Mouse (Mus musculus) liver, embryonic 14.5 days (tissue): ENCODE data around the gene Vmn1r1. TPM values are rescaled to one million over a fixed set of nuclear protein-coding genes. Genes with fewer than 3 reads are reported as not detected.

Experiments used
- ATAC-seq: fragments of 200-750 bp; cut with Nextera tagmentation; 2 replicates; pipeline ENCODE4 v1.8.0; 2017; ENCODE audit warnings: moderate number of reproducible peaks, mild to moderate bottlenecking, moderate library complexity; ENCODE audit not compliant: insufficient read depth
- DNase-seq, 3 experiments: peaks; one replicate each; pipeline ENCODE4 v3.0.0-alpha.2; 2012 to 2013; ENCODE audit warnings: low read depth in 3 of 3, low spot score in 3 of 3
- H3K27ac ChIP-seq: fragments of 300-500 bp; sonication (generic); 2 replicates; pipeline ENCODE4 v1.5.1; 2014; ENCODE audit warnings: moderate library complexity, mild to moderate bottlenecking, control low read depth, inconsistent platforms
- H3K27me3 ChIP-seq: fragments of 300-500 bp; sonication (generic); 2 replicates; pipeline ENCODE4 v1.6.1; 2014; ENCODE audit warnings: mild to moderate bottlenecking, low read length, moderate library complexity; ENCODE audit not compliant: control insufficient read depth, insufficient read depth
- H3K36me3 ChIP-seq: fragments of 300-500 bp; sonication (generic); replicated peaks from 2 replicates; pipeline ENCODE4 v1.6.1; 2014; ENCODE audit warnings: low read depth; ENCODE audit not compliant: control insufficient read depth, insufficient read depth
- H3K4me1 ChIP-seq, 2 experiments: fragments of 200-500 bp in 1 of 2; fragments of 300-500 bp in 1 of 2; sonication (generic) in 1 of 2; replicated peaks; 2 replicates each; pipeline ENCODE4 v1.6.1; 2012 to 2014; ENCODE audit warnings: antibody characterized with exemption in 1 of 2, inconsistent platforms in 1 of 2, low read length in 1 of 2; ENCODE audit not compliant: control insufficient read depth in 2 of 2, insufficient read depth in 2 of 2
- H3K4me2 ChIP-seq: fragments of 300-500 bp; sonication (generic); 2 replicates; pipeline ENCODE4 v1.6.1; 2014; ENCODE audit warnings: low read depth, mild to moderate bottlenecking, control low read depth, moderate library complexity
- H3K4me3 ChIP-seq, 2 experiments: fragments of 200-500 bp in 1 of 2; fragments of 300-500 bp in 1 of 2; sonication (generic) in 1 of 2; 2 replicates each; pipeline ENCODE4 v1.5.1; 2012 to 2014; ENCODE audit warnings: low read depth in 2 of 2, low read length in 2 of 2, mild to moderate bottlenecking in 2 of 2, control low read depth in 1 of 2, inconsistent platforms in 1 of 2, moderate library complexity in 1 of 2; ENCODE audit not compliant: insufficient read depth in 1 of 2
- H3K9ac ChIP-seq: fragments of 300-500 bp; sonication (generic); replicated peaks from 2 replicates; pipeline ENCODE4 v1.6.1; 2014; ENCODE audit warnings: mild to moderate bottlenecking, control low read depth, moderate library complexity
- H3K9me3 ChIP-seq: fragments of 300-500 bp; sonication (generic); 2 replicates; pipeline ENCODE4 v1.6.1; 2016; ENCODE audit warnings: low read length, mixed read lengths; ENCODE audit not compliant: control insufficient read depth
- CTCF ChIP-seq: IDR thresholded peaks from 2 replicates; pipeline ENCODE4 v1.5.1; 2016; ENCODE audit warnings: antibody characterized with exemption, low read depth, control low read depth
- EP300 ChIP-seq: IDR thresholded peaks from 2 replicates; pipeline ENCODE4 v1.6.1; 2016; ENCODE audit warnings: antibody characterized with exemption, low read depth
- WGBS: fragments of 180-500 bp; shearing (Covaris S2); extraction: QIAGEN DNeasy Blood & Tissue Kit; methylation state at CpG from one replicate; pipeline ENCODE4 v1.1.7; 2014; ENCODE audit not compliant: insufficient replicate concordance; 5-methylcytosine and 5-hydroxymethylcytosine counted together
- polyA plus RNA-seq, 2 experiments: library from polyadenylated mRNA; depleted of rRNA in 1 of 2; stranded (reverse) in 1 of 2; unstranded in 1 of 2; fragments of >200 nt; fragmentation: Nextera tagmentation in 1 of 2; extraction: Ambion mirVana in 1 of 2; gene quantifications; 2 replicates each; pipeline versions ENCODE4 v1.2.1 to v1.2.3; 2012 to 2014

Vmn1r1 gene
- polyA plus RNA-seq, 2 experiments, result not detected

DNA sequence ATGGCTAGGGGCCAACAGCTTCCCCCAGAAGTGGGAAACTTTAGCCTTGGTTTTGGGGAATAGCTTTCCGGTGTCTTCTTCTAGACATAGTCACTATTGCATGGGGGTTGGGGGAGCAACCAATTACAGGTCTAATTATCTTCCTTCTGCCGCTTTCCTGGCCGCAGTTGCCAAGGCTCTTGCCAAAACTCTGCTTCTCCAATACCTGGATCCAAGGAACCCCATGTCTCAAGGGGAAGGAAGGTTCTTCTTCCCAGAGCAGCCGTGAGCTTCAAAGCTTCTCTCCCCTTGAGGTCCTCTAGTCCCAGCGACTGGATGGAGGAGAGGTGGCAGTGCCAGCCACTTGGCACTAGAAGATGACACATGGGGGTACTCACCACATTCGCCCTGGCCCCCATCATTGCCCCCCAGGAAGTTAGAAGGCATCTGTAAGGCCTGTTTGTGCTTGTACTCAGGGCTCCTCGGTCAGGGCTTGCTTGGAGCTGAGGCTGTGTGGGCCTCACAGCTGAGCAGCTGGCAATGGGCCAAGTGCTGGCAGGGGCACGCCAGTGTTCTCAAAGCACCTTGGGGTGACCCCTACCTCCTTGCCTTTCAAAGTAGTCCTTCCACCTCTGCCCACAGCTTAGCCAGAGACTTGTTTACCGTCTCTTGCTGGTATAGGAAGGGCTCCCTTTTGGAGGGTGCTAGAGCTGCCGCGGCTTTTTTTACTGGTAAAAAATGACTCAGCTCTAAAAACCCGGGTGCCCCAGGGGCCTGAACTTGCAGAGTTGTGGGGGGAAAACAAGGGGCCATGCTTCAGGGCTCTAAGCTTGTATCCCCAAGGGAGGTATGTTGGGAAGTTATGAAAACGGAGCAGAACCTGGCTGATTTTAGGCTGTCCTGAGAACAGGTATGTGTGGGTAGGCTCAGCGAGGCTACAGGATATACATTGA is 52.6 kb downstream of the Vmn1r1 start:
- 57% methylated on average over 14 of the region's 14 CpGs for WGBS
- H3K9ac ChIP-seq, result no peak overlapping the region
- no peak for DNase-seq
- no peaks in the 10 kb centered on the region for H3K36me3 ChIP-seq
- H3K9me3 ChIP-seq, result no peaks in the 10 kb centered on the region
- H3K4me2 ChIP-seq, result no peak overlapping the region
- H3K4me3 ChIP-seq, result no peak overlapping the region
- H3K27ac ChIP-seq, result no peak overlapping the region
- peaks cover 0 to 5% of the 10 kb centered on the region in 2 experiments; a peak in 1 of 4 replicates for H3K4me1 ChIP-seq
- no peak for TF ChIP-seq EP300
- TF ChIP-seq CTCF, result no peak
- no peak for ATAC-seq
- no peaks in the 10 kb centered on the region for H3K27me3 ChIP-seq

DNA sequence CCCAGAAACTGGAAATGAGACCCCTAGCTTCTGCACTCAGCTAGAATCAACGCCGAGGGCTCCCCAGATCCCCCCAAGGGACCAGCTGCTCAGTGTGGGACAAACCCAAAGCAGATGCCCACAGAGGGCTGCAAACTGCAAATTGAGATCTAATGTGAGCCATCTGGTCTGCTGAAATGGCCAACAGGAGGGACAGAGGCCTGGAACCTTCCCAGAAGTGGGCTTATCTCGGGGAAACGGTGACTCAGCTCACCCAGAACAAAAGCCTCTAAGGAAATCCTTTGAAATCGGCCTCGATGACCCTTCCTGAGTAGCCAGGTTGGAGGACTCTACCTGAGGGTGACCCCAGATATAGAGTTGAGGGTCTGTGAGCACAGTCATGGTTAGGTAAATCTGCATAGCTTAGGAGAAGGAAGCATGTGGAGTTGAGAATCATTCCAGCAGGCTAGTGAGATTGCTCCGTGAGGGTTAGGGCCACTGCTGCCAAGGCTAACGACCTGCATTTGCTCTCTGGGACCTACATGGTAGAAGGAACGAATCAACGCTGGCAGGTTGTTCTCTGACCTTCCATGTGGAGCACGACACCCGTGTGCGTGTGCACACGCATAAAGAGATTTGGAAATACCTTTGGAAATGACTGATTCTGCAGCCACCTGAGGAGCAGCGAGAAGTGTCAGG is 53.4 kb downstream of the Vmn1r1 start:
- H3K27ac ChIP-seq, result no peak overlapping the region
- TF ChIP-seq CTCF (no peak), EP300 (no peak)
- ATAC-seq (no peak), DNase-seq (no peak)
- 62% methylated on average over 15 of the region's 15 CpGs for WGBS
- H3K4me3 ChIP-seq, result no peak overlapping the region
- no peaks in the 10 kb centered on the region for H3K36me3 ChIP-seq
- peaks cover 0 to 5% of the 10 kb centered on the region in 2 experiments; a peak in 1 of 4 replicates for H3K4me1 ChIP-seq
- no peaks in the 10 kb centered on the region for H3K27me3 ChIP-seq
- no peaks in the 10 kb centered on the region for H3K9me3 ChIP-seq
- no peak overlapping the region for H3K4me2 ChIP-seq
- H3K9ac ChIP-seq, result no peak overlapping the region

DNA sequence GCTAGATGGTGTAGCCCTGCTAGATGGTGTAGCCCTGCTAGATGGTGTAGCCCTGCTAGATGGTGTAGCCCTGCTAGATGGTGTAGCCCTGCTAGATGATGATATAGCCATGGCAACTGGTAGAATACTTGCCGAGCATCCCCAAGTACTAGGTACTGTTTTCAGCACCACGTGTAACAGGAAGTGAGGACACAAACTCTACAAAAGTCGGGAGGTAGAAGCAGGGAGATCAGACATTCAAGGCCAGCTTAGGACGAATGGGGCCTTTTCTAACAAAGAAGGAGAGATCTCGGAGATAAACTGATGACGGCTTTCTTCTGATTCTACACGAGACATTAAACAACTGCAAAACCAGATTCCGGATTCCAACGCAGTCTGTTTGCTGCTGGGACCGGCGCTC is 54.1 kb downstream of the Vmn1r1 start:
- Histone ChIP-seq H3K27me3 (no peaks in the 10 kb centered on the region), H3K4me2 (no peak overlapping the region), H3K9me3 (no peaks in the 10 kb centered on the region), H3K9ac (no peak overlapping the region), H3K27ac (no peak overlapping the region), H3K4me1 (peaks cover 0 to 5% of the 10 kb centered on the region in 2 experiments; a peak in 1 of 4 replicates), H3K4me3 (no peak overlapping the region), H3K36me3 (no peaks in the 10 kb centered on the region)
- TF ChIP-seq EP300 (no peak), CTCF (no peak)
- no peak for ATAC-seq
- WGBS, result 69% methylated on average over 11 of the region's 11 CpGs
- no peak for DNase-seq

DNA sequence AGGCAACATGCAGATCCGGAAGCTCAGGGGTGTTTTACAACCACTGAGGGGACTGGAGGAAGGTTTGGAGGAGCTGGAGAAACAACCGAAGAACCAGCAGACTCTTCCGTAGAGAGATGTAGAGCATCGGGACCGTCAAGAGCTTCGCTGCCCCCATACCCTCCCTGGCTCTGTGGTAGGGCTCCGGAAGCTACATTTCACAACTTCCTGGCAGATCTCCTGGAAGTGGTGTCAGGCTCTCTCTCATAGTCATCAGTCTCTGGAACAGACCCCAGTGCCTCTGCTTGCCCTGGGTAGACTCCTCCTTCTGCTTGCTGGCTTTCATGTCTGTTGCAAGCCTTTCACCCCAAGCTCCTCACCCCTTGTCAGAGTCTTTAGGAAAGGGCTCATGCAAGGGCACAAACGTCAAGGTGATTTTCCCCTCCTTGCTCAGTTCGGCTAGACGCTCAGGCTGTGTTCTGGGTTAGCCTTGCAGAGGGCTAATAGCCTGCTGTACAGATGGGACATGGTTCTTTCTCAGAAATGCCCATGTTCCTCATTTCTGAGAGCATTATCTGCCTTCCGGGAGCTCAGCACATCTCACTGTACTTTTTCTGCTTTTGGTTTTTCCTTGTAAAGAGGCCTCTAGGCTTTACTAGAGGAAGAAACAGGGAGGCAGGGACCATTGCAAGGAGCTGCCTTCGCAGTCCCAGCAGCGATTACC is 55.7 kb downstream of the Vmn1r1 start:
- H3K4me2 ChIP-seq, result no peak overlapping the region
- no peak overlapping the region for H3K4me3 ChIP-seq
- DNase-seq (no peak), ATAC-seq (no peak)
- no peaks in the 10 kb centered on the region for H3K9me3 ChIP-seq
- TF ChIP-seq EP300 (no peak), CTCF (no peak)
- H3K9ac ChIP-seq, result no peak overlapping the region
- no peak overlapping the region for H3K27ac ChIP-seq
- no peaks in the 10 kb centered on the region for H3K36me3 ChIP-seq
- H3K27me3 ChIP-seq, result no peaks in the 10 kb centered on the region
- H3K4me1 ChIP-seq, result peaks cover 0 to 5% of the 10 kb centered on the region in 2 experiments; a peak in 1 of 4 replicates
- WGBS, result 16% methylated on average over 13 of the region's 13 CpGs
